Mouse (Mus musculus): ENCODE measurements around the gene Samd10. TPM values are rescaled to one million over a fixed set of nuclear protein-coding genes. Genes with fewer than 3 reads are reported as not detected.
A peak's percentile ranks its signal among the peaks of the same experiment; 100 is the strongest.

Gene Samd10
- total RNA-seq, 2 experiments from 2014 or later, result 2.7 to 3.2 TPM

DNA sequence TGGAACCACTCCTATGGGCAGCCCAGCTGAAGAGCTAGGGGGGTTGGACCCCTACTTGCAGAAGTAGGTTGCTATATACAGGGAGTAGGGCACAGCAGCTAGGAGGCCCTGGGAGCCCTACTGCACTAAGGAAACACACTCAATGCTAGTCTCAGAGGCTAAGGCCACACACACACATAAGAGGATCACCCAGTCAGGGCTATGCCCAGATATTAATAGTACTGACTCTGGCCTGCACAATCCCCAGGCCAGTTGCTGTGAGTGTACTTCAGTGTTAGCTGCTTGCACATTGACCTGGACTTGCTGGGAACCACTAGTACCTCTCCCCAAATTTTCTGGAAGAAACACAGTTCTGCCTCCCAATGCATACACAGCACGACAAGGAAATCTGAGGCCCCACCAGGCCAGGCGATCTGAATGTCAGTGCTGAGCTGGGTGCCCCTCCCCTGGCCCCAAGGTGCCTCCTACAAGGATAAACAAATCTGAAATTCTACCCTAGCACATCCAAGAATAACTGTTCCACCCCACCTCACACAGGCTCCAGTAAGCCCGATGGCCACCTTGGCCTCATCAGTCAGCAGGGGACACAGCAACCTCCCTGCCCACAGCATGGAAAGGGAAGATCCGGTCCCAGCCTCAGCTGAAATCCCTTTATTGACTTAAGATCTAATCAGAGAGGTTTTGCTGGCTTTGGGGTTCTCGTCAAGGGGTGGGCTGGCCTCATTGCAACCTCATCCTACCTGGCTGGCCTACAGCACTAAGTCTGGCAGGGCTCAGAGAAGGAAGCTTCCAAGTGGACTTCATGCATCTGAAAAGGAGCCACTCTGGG is 20.0 kb downstream of the Samd10 start:
- intact Hi-C loops (cut with DNase I), result no loop called here

DNA sequence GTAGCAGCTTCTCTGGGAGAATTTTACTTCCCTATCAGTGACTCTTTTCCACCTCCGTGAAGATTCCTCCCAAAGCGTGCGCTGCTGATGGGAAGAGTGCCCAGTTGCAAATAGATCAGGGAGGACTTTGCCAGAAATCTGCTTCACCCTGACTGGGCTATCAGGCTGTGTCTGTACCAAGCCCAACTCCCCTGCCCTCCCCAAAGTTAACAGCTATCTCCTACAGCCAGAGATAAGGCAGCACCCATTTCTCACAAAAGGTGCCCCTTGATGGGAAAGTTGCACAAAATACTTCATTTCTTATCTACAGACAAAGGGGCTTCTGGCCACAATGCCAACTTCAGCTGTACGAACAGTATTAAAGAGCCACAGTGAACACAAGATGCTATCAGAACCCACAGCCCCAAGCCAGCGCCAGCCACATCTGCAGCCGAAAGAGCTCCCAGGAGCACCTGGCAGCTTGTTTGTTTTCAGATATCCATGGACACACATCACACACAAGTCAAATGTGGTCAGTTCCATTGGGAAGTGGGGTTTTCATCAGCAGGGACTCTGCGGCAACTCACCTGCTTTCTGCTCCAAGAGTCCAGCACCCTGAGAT is 20.9 kb downstream of the Samd10 start:
- intact Hi-C loops (cut with DNase I), result no loop called here
- DNase-seq, result no peak

More for the DNA sequence above, 20.0 kb downstream of the Samd10 start:
- no peak for DNase-seq

DNA sequence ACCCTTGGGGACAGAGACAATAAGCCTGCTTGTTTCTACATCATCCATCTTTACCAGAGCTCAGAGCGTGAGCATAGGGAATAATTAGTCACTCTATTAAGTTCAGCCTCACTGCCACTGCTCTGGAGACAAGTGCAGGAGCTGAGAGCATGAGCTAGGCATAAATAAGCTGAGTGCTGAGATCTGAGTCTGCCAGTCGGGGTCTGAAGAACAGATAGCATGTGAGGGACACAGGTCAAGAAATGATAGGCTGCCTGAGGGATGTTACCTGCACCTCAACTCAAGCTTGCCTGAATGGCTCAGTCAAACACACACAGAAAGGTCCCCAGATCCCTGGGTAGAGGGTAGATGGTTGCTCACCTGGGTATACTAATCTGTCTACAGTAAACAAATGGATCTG is 21.9 kb downstream of the Samd10 start:
- no peak for DNase-seq
- intact Hi-C loops (cut with DNase I), result no loop called here

- intact Hi-C loops (cut with DNase I), result no loop called here
- no peak for DNase-seq
These were observed 22.4 kb downstream of the Samd10 start for GRCm38 (mm10) chr2:181576613-181577012.

DNA sequence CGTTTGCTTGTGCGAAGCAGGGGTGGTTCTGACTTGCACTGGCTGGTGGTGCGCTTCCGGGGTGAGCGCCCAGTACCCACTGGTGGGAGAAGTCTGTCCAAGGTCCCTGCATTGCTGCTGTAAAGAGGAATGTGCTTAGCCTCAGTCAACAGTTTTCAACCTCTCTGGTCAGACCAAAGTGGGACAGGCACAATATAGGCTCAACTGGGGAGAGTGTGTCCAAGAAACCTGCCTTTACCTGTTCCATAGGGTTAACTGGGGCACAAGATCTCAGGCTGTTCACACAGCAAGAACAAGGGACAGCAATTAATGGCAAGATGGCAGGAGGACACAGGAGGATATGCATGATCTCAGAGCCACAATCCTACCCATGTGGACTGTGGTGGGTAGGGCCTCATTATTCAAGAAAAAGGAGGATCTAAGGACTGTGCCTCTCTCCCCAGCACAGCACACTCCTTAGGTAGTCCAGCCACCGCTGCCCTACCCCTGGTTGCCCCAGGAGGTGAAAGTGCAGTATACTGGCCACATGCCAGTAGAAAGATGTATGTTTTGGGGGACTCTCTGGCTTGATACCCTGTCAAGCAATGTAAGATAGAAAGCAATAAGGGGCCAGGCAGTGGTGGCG is 24.0 kb downstream of the Samd10 start:
- no peak for DNase-seq
- intact Hi-C loops (cut with DNase I), result no loop called here

DNA sequence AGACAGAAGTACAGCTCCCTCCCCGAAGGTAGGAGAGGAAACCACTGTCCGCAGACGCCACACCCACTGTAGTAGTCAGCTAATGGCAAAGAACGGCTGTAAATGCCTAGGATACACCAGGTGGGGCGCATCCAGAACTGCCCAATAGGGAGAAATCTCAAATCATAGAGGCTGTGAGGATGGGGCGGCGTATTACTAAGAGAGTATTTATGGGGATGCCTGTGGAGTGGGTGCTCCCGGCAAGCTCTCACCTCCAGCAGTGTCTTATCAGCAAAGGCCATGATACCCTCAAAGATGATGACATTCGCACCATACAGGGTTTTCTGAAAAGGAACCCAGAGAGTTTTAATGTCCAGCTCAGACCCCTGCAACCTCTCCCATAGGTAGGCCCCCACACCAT is 25.1 kb downstream of the Samd10 start:
- intact Hi-C loops (cut with DNase I), result no loop called here
- no peak for DNase-seq

DNA sequence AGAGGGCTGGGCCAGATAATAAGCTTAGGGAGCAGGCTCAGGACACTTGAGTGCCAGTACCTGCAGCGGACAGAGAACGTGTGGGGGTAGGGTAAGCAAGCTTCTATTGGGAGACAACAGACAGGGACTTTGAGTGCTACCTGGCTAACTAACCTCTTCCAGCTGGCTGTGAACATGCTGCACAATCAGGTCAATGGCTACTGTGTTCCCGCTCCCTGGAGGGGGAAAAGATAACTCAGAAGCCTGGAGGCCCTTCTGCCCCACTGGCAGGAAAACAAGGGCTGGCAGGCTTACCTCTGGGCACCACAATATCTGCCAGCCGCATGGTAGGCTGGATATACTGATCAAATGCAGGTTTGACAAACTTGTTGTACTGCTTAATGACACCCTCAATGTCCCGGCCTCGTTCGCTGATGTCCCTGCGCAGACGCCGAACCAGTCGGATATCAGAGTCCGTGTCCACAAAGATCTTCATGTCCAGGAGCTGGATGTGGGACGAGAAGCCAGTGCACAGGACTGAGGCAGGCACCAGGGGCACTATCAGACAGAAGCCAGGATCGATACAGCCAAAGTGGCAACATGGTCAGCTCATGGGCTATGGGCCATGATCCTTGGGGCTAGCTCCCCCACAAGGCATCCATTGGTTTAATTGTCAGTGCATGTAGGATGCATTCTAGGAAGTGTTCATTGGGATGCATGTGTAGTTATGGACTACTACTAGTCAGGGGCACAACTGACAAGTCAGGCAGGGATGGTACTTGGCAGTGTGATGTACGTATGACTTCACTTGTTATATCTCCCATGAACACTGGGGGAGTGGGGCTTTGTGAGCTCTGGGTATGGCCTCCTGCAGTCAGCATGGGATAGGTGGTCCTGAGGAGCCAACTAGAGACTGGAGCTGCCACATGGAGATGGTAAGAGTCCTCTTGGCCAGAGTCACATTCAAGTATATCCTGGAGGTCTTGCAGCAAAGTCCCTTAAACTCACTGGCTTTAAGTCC is 25.8 kb downstream of the Samd10 start:
- intact Hi-C loops (cut with DNase I), result no loop called here
- peak in 1 of 2 experiments; percentile 45 for DNase-seq

- intact Hi-C loops (cut with DNase I), result loop anchor here (2.0 kb wide), 1 partner anchor 51 kb away; the partner anchor contains the start of gene Dnajc5
These were observed 26.9 kb downstream of the Samd10 start for GRCm38 (mm10) chr2:181571941-181572670.

DNA sequence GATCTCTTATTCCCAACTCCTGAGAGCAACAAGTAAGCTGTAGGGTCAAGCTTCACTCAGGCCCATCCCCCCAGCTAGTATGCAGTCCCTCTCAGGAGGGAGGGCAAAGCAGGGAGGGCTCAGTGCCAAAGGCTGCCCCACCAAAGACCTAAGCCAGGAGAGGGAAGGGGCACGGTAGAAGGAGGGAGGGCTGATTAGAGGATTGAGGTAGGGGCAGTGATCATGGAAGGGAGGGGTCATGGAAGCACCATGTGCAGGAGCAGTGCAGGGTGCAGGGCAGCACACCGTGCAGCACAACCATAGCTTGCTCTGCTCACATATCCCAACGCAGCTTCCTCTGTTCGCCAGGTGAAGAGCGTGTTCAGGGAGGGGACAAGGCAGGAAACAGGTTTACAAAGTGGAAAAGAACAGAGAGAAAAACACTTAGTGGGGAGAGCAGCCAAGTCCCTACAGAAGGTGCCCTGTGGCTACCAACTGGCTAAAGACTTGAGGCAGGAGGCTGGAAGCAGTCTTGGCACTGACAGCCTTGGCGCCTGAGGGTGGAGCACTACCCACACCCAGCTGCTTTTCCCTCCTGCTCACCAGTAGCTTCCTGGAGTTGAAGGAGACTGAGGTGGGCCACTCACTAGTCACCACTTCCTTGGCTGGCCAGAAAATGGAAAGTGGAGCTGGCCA is 28.0 kb downstream of the Samd10 start:
- intact Hi-C loops (cut with DNase I), result loop anchor here (2.0 kb wide), 1 partner anchor 50 kb away; the partner anchor contains the start of gene Dnajc5
- no peak for DNase-seq

More at GRCm38 (mm10) chr2:181571941-181572670, 26.9 kb downstream of the Samd10 start:
- no peak for DNase-seq

DNA sequence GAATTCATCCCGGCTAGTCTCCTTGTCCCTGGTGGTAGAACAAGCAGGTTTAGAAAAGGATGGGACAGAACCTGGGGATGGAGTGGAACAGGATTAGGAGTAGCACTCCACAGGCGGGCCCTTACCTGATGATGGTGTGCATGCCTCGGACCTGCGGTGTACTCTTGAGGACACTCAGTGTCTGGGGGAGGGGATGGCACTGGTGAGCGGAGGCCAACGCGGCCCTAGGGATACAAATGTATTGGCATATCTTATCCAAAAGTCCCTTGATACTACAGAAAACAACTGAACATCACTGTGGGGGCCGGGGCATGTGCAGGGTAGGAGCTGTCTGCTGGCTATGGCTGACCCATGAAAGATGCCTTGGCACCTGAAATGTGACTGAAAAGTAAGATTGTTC is 28.6 kb downstream of the Samd10 start:
- intact Hi-C loops (cut with DNase I), result loop anchor here (2.0 kb wide), 1 partner anchor 50 kb away; the partner anchor contains the start of gene Dnajc5
- DNase-seq, result no peak

- DNase-seq, result no peak
- intact Hi-C loops (cut with DNase I), result loop anchor here (2.0 to 5.0 kb wide), 3 partner anchors 49 to 178 kb away; partner anchors contain the start of gene Dnajc5
These were observed 29.2 kb downstream of the Samd10 start for GRCm38 (mm10) chr2:181569856-181570255.

- intact Hi-C loops (cut with DNase I), result loop anchor here (2.0 to 5.0 kb wide), 2 partner anchors 158 to 176 kb away; no protein-coding TSS in a partner anchor
- DNase-seq, result peak; percentile 59 to 79
These were observed 30.6 kb downstream of the Samd10 start for GRCm38 (mm10) chr2:181568272-181569008.

DNA sequence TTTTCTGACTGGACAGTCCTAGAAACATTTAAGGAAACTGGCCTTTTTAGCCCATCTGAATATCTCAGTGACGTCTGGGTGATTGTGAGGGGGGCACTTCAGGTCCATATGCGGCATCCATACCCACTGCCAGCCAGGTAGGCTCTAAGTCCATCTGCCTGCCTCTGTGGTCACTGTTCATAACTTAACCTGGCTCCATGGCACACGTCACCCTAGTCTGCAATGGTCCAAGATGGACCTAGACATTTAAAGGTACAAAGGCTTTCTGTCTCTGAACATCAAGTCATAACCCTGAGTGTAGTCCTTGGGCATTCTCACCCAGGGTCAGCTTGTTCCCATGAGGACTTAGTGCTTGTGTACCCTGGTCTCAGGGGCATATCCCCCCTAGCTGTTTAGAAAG is 31.7 kb downstream of the Samd10 start:
- DNase-seq, result no peak
- intact Hi-C loops (cut with DNase I), result loop anchor here (5.0 kb wide), 1 partner anchor 175 kb away; no protein-coding TSS in a partner anchor

- no peak for DNase-seq
- intact Hi-C loops (cut with DNase I), result no loop called here
These were observed 45.2 kb downstream of the Samd10 start for GRCm38 (mm10) chr2:181553772-181554171.

DNA sequence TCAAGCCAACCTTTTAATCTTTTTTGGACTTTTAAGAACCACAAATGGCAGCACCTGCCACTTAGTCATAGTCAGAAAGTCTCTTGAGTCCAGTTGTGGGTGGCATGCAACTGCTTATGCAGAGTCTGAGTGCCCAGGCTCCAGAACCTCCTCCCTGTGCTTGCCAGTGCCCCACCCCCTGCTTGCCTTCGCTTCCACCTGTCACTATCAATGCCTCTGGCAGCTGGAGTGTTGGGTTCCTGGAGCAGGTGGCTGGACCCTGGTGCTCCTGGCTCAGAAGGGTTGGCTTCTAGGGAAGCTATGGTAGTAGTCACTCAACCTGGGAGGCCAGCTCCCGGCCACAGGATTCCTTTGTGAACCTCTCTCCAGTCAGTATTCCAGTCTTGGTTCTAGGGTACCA is 48.8 kb downstream of the Samd10 start:
- DNase-seq, result no peak
- intact Hi-C loops (cut with DNase I), result no loop called here

DNA sequence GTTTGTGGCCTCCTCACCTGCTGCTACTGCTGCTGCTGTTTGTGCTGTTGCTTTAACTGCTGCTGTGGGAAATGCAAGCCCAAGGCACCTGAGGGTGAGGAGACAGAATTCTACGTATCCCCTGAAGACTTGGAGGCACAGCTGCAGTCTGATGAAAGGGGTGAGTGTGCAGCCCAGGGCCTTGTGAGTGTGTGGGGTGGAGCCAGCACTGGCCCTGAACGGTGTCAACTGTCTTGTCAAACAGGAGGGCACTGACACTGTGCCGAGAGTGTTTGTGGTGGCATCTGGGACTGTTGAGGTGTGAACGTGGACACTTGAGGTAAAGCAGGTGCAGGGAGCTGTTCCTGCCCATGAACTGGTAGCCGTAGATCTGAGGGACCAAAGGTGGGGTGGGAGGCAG is 50.3 kb downstream of the Samd10 start:
- DNase-seq, result no peak
- intact Hi-C loops (cut with DNase I), result no loop called here

DNA sequence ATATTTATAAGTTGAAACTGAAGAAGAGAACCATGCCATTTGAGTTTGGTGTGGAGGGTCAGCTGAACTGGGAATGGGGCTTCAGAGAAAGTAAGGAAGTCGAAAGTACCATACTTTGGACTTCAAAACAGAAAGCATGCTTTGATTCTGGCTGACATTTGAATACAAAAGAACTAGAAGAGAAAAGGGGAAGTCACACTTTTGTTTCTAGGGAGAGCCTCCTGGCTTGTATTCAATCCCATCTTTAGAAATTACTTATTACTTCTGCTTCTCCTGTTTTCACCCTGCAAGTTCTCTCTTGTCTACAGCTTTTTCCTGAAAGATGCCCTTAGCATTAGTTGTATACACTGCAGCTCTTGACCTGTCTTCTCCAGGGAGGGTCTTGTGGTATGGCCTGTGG is 50.8 kb downstream of the Samd10 start:
- DNase-seq, result no peak
- intact Hi-C loops (cut with DNase I), result no loop called here

- intact Hi-C loops (cut with DNase I), result no loop called here
These were observed 52.9 kb downstream of the Samd10 start for GRCm38 (mm10) chr2:181546142-181546541.

More at GRCm38 (mm10) chr2:181546142-181546541, 52.9 kb downstream of the Samd10 start:
- no peak for DNase-seq
